Mouse (Mus musculus) liver, adult 10 weeks (tissue): ENCODE results near the gene Ndufb2. TPM values are rescaled to one million over a fixed set of nuclear protein-coding genes. Genes with fewer than 3 reads are reported as not detected.

Experiments used
- polyA plus RNA-seq: library from polyadenylated mRNA; stranded (reverse); fragments of 350-450 nt; fragmentation: Illumina TruSeq; extraction: RNeasy Lipid Tissue Mini Kit (QIAGEN cat#74804); gene quantifications from one replicate; pipeline ENCODE4 v1.2.3, GENCODE M21; 2014; ENCODE audit warnings: low read depth, low replicate concordance

Gene Ndufb2
- 91.9 TPM for polyA plus RNA-seq

GRCm38 (mm10) chr6:39592401-39593214 is at the start of gene Ndufb2:
Gene Ndufb2, plus strand, starts transcription at chr6:39592574.

GRCm38 (mm10) chr6:39557723-39558261 is 34.6 kb upstream of the Ndufb2 start, which contains the start of gene Dennd2a:
Gene Dennd2a, minus strand, starts transcription at chr6:39557867.

DNA sequence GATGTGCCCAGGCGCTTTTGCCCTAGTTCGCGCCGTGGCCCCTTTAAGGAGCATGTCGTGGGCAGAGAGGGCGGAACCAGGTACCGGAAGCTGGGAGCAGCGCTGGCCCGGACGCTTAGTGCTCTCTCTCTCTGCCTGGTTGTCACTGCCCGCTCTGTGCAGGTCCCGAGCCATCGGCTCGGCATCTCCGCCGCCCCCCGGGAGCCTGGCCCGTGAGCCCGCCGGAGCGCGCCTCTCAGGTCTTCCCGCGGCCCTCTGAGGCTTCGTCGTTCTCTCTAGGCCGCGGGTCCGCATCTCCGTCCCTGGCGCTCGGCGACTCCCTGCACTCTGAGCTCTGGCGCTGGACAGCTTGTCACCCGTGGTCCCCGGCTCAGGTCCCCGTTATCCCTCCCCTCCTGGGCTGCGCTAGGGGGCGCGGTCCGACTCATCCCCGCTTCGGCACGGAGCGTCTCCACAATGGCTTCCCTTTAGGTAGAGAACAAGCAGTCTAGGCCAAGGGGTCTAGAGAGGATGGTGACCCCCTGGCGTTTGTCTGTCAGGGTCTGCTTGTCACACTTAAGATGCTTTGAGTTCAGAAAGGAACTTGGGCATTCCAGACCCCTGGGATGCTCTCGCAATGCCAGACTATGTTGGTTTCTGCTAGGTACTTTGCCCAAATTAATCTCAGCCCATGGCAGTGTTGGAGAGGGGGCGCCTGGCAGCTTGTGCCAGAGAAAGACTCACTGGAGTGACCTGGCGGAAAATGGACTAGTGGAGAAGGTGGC is 18.4 kb upstream of the Ndufb2 start, which contains the start of gene Adck2:
TSS of gene Adck2 (plus strand) at position 83 of the 764 bp plus-strand sequence.

DNA sequence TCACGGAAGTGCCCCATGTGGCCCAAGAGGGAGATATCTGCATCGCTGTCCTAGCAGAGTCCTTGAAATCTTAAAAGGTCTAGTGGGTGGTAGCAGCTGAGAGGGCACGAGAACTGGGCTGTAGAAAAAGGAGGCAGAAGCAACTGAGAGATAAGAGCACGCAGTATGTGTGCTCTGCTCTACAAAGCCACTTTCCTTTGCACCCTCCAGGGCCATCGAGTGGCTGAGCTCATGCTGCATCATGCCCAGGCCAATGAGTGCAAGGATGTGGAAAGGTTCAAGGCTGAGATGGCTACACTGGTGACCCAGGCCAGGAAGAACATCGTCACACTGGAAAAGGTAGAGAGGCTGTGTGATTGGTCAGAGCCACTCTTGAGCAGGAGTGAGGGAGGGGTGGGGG is 6.9 kb upstream of the Ndufb2 start, which contains the start of gene Gm42420:
TSS of gene Gm42420 (plus strand) at position 237 of the 400 bp plus-strand sequence.

Other genes with a start within 250 kb of the Ndufb2 start
- 15.3 TPM for gene Slc37a3, start 214.9 kb upstream of the Ndufb2 start, polyA plus RNA-seq
- not detected for gene Rab19, start 211.4 kb upstream of the Ndufb2 start, polyA plus RNA-seq
- gene Mkrn1, start 172.1 kb upstream of the Ndufb2 start, polyA plus RNA-seq, result 20.1 TPM
- 0.64 TPM for gene Dennd2a, start 34.7 kb upstream of the Ndufb2 start, polyA plus RNA-seq
- gene Adck2, start 18.7 kb upstream of the Ndufb2 start, polyA plus RNA-seq, result 5.3 TPM
- gene Gm42420, start 6.8 kb upstream of the Ndufb2 start, polyA plus RNA-seq, result not detected
- gene Braf, start 132.9 kb downstream of the Ndufb2 start, polyA plus RNA-seq, result 12.0 TPM
- gene Mrps33, start 218.4 kb downstream of the Ndufb2 start, polyA plus RNA-seq, result 121 TPM